Mouse (Mus musculus): ENCODE results near the gene Nt5c3. TPM values are rescaled to one million over a fixed set of nuclear protein-coding genes. Genes with fewer than 3 reads are reported as not detected.

Gene Nt5c3
- polyA plus RNA-seq (2021; fragmentation: Nextera tagmentation) = 116 and 128 TPM in 2 replicates
- long read RNA-seq, experiment 1, transcript Nt5c3-201 (9 exons, 1,676 nt) = major isoform, 312 of 576 reads
- long read RNA-seq, experiment 1, transcript Nt5c3-208 (10 exons, 1,067 nt) = minor isoform, 194 of 576 reads
- long read RNA-seq, experiment 1, transcript Nt5c3-202 (10 exons, 1,519 nt) = minor isoform, 31 of 576 reads
- long read RNA-seq, experiment 1, partial matches to known transcripts = 6 of 576 reads
- long read RNA-seq, experiment 1, other reads (novel, unspliced or antisense) = 31 of 576 reads
- long read RNA-seq, experiment 2, transcript Nt5c3-201 (9 exons, 1,676 nt) = major isoform, 91 of 191 reads
- long read RNA-seq, experiment 2, transcript Nt5c3-208 (10 exons, 1,067 nt) = minor isoform, 64 of 191 reads
- long read RNA-seq, experiment 2, transcript Nt5c3-202 (10 exons, 1,519 nt) = minor isoform, 13 of 191 reads
- long read RNA-seq, experiment 2, partial matches to known transcripts = 7 of 191 reads
- long read RNA-seq, experiment 2, other reads (novel, unspliced or antisense) = 16 of 191 reads

GRCm38 (mm10) chr6:56923726-56924707 lies at the start of gene Nt5c3, which contains the start of gene Vmn1r4:
Nt5c3 (minus strand) TSS chr6:56923932.
Vmn1r4 (plus strand) TSS chr6:56924015.

GRCm38 (mm10) chr6:56969973-56970372 lies 46.2 kb upstream of the Nt5c3 start, which contains the start of gene Vmn1r5:
Vmn1r5 (plus strand) TSS chr6:56970273.

Other genes with a start within 250 kb of the Nt5c3 start
- 31.8 and 39.8 TPM in 2 replicates for gene Lsm5, start 219.2 kb downstream of the Nt5c3 start, polyA plus RNA-seq (2021; fragmentation: Nextera tagmentation)
- 5.5 and 5.8 TPM in 2 replicates for gene Avl9, start 209.0 kb downstream of the Nt5c3 start, polyA plus RNA-seq (2021; fragmentation: Nextera tagmentation)
- 25.4 and 28.5 TPM in 2 replicates for gene Kbtbd2, start 126.1 kb downstream of the Nt5c3 start, polyA plus RNA-seq (2021; fragmentation: Nextera tagmentation)
- gene Fkbp9, start 91.9 kb downstream of the Nt5c3 start, polyA plus RNA-seq (2021; fragmentation: Nextera tagmentation) = 21.4 and 27.4 TPM in 2 replicates
- gene Vmn1r4, start 83 bp upstream of the Nt5c3 start, polyA plus RNA-seq (2021; fragmentation: Nextera tagmentation) = 0.09 and 0.29 TPM in 2 replicates
- not detected in 2 replicates for gene Vmn1r5, start 46.3 kb upstream of the Nt5c3 start, polyA plus RNA-seq (2021; fragmentation: Nextera tagmentation)
- gene Vmn1r6, start 73.3 kb upstream of the Nt5c3 start, polyA plus RNA-seq (2021; fragmentation: Nextera tagmentation) = not detected in 2 replicates
- gene Vmn1r7, start 101.4 kb upstream of the Nt5c3 start, polyA plus RNA-seq (2021; fragmentation: Nextera tagmentation) = not detected in 2 replicates
- gene Vmn1r8, start 108.4 kb upstream of the Nt5c3 start, polyA plus RNA-seq (2021; fragmentation: Nextera tagmentation) = not detected in 2 replicates
- gene Vmn1r9, start 142.9 kb upstream of the Nt5c3 start, polyA plus RNA-seq (2021; fragmentation: Nextera tagmentation) = not detected in 2 replicates
- gene Vmn1r10, start 185.5 kb upstream of the Nt5c3 start, polyA plus RNA-seq (2021; fragmentation: Nextera tagmentation) = not detected in 2 replicates
- gene Vmn1r11, start 209.5 kb upstream of the Nt5c3 start, polyA plus RNA-seq (2021; fragmentation: Nextera tagmentation) = not detected in 2 replicates
- gene Vmn1r12, start 233.0 kb upstream of the Nt5c3 start, polyA plus RNA-seq (2021; fragmentation: Nextera tagmentation) = not detected in 2 replicates